Mouse (Mus musculus) thymus, adult 2 months (tissue): ENCODE measurements around the gene Ptprg.

Experiments used
- CTCF ChIP-seq: fragments of 200-500 bp; IDR thresholded peaks from 2 replicates; pipeline ENCODE4 v1.5.1; 2012; ENCODE audit warnings: mild to moderate bottlenecking, control low read depth, low read length, moderate library complexity, borderline replicate concordance; ENCODE audit not compliant: control insufficient read depth, poor library complexity, insufficient read depth; ENCODE audit errors: extremely low read depth
- POLR2A ChIP-seq: fragments of 200-500 bp; IDR thresholded peaks from 2 replicates; pipeline ENCODE4 v1.6.1; 2012; ENCODE audit warnings: mild to moderate bottlenecking, low read length, control low read depth, moderate library complexity; ENCODE audit not compliant: control insufficient read depth, poor library complexity, insufficient read depth; ENCODE audit errors: extremely low read depth

DNA sequence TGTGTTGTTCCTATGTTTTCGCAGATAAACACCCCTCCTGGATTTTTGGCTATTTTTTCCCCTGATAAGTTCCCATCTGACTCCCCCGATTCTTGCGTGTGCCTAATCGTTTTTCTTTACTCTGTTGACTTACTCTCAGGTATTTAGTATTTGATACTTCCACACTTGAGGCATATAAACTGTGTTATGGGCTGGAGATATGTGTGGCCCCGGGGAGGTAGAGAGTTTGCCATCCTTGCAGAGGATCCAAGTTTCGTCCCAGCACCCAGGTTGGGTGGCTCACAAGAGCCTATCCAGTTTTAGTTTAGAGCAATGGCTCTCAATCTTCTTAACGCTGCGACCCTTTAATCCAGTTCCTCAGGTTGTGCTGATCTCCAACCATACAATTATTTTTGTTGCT lies 265.4 kb downstream of the Ptprg start:
- no peak for TF ChIP-seq CTCF
- TF ChIP-seq POLR2A, result no peak
